Mouse (Mus musculus) cortical plate, adult 2 months (tissue): ENCODE measurements around the gene Atp6v0a1.

Experiments
- CTCF ChIP-seq: fragments of 200-500 bp; IDR thresholded peaks from 2 replicates; pipeline ENCODE4 v1.5.1; 2011; ENCODE audit warnings: mild to moderate bottlenecking, control low read depth, low read length; ENCODE audit not compliant: insufficient read depth; ENCODE audit errors: extremely low read depth
- POLR2A ChIP-seq: fragments of 200-500 bp; IDR thresholded peaks from 2 replicates; pipeline ENCODE4 v1.6.1; 2011; ENCODE audit warnings: mild to moderate bottlenecking, low read length, control low read depth; ENCODE audit not compliant: insufficient read depth; ENCODE audit errors: extremely low read depth

GRCm38 (mm10) chr11:100985607-100986006 is 23.6 kb upstream of the Atp6v0a1 start:
- TF ChIP-seq POLR2A (no peak), CTCF (0 out of 2 replicates have a peak, but pooled peaks have one; percentile 5)
